Mouse (Mus musculus) liver, embryonic 13.5 days (tissue): Measurements from ENCODE around the gene Gm10772. TPM values are rescaled to one million over a fixed set of nuclear protein-coding genes. Genes with fewer than 3 reads are reported as not detected.
"Not testable (repeated sequence)": the region's sequence is repeated elsewhere in the genome, so short reads cannot be mapped to it uniquely, and the experiment has no call there.

Experiments
- ATAC-seq: fragments of 200-750 bp; cut with Nextera tagmentation; 2 replicates; pipeline ENCODE4 v1.8.0; 2017; ENCODE audit warnings: low read depth, mild to moderate bottlenecking, moderate number of reproducible peaks, moderate library complexity
- DNase-seq: peaks from one replicate; pipeline ENCODE4 v3.0.0; 2022
- H3K27ac ChIP-seq: fragments of 300-500 bp; sonication (generic); 2 replicates; pipeline ENCODE4 v1.5.1; 2015; ENCODE audit warnings: moderate library complexity, mild to moderate bottlenecking, inconsistent platforms
- H3K27me3 ChIP-seq: fragments of 300-500 bp; sonication (generic); 2 replicates; pipeline ENCODE4 v1.6.1; 2015; ENCODE audit warnings: mild to moderate bottlenecking, inconsistent platforms
- H3K36me3 ChIP-seq: fragments of 300-500 bp; sonication (generic); 2 replicates; pipeline ENCODE4 v1.6.1; 2015; ENCODE audit warnings: mild to moderate bottlenecking, inconsistent platforms
- H3K4me1 ChIP-seq: fragments of 300-500 bp; sonication (generic); replicated peaks from 2 replicates; pipeline ENCODE4 v1.6.1; 2015; ENCODE audit warnings: inconsistent platforms
- H3K4me2 ChIP-seq: fragments of 300-500 bp; sonication (generic); 2 replicates; pipeline ENCODE4 v1.6.1; 2015; ENCODE audit warnings: inconsistent platforms, mild to moderate bottlenecking, moderate library complexity
- H3K4me3 ChIP-seq: fragments of 300-500 bp; sonication (generic); replicated peaks from 2 replicates; pipeline ENCODE4 v1.5.1; 2015; ENCODE audit warnings: mild to moderate bottlenecking, inconsistent platforms
- H3K9ac ChIP-seq: fragments of 300-500 bp; sonication (generic); 2 replicates; pipeline ENCODE4 v1.6.1; 2015; ENCODE audit warnings: mild to moderate bottlenecking, inconsistent platforms
- H3K9me3 ChIP-seq: fragments of 300-500 bp; sonication (generic); replicated peaks from 2 replicates; pipeline ENCODE4 v1.6.1; 2016; ENCODE audit warnings: inconsistent platforms
- WGBS: fragments of 180-500 bp; shearing (Covaris S2); methylation state at CpG from one replicate; pipeline ENCODE4 v1.1.7; 2015; ENCODE audit not compliant: insufficient replicate concordance; 5-methylcytosine and 5-hydroxymethylcytosine counted together
- polyA plus RNA-seq: library from polyadenylated mRNA; unstranded; fragments of >200 nt; fragmentation: Nextera tagmentation; extraction: Ambion mirVana; gene quantifications from 2 replicates; pipeline ENCODE4 v1.2.1, GENCODE M21; 2015

Gm10772 gene
- not detected in 2 replicates for polyA plus RNA-seq

DNA sequence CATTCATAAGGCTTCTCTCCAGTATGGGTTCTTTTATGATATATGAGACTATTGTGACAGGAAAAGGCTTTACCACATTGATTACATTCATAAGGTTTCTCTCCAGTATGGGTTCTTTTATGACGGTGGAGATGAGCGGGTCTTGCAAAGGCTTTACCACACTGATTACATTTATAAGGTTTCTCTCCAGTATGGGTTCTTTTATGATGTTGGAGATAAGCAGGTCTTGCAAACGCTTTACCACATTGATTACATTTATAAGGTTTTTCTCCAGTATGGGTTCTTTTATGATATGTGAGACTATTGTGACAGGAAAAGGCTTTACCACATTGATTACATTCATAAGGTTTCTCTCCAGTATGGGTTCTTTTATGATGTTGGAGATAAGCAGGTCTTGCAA, at the start of gene Gm10772:
Gm10772 (minus strand) TSS at position 101 of the 400 bp plus-strand sequence.
- ATAC-seq, H3K27me3 ChIP-seq, H3K4me3 ChIP-seq, H3K4me1 ChIP-seq, H3K36me3 ChIP-seq, DNase-seq, H3K4me2 ChIP-seq, H3K9me3 ChIP-seq, H3K27ac ChIP-seq, H3K9ac ChIP-seq: not testable (repeated sequence)
- no CpG with 5 or more reads among the region's 3 CpGs for WGBS

DNA sequence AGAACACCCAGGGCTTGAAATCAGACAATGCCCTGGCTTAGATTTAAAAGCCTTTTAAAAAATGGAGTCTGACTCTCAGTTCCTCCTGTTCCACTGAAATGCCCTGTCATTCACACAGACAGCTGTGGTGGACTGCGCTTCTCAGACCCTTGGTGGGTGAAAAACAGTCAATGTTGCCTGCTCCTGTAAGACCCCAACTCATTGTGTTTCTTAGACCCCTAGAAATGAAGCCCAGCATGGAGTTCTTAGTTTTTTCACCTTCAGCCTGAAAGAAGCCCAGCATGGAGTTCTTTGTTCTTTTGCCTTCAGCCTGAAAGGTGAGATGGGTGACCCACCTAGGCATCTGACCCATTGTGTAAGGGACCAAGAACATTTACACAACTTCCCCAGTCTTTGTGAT, 36.5 kb upstream of the Gm10772 start:
- H3K27ac ChIP-seq, H3K36me3 ChIP-seq, H3K4me3 ChIP-seq, H3K9ac ChIP-seq, H3K9me3 ChIP-seq, H3K4me2 ChIP-seq, H3K27me3 ChIP-seq, ATAC-seq, H3K4me1 ChIP-seq, DNase-seq: not testable (repeated sequence)
- WGBS, result no CpG with 5 or more reads among the region's 1 CpGs

DNA sequence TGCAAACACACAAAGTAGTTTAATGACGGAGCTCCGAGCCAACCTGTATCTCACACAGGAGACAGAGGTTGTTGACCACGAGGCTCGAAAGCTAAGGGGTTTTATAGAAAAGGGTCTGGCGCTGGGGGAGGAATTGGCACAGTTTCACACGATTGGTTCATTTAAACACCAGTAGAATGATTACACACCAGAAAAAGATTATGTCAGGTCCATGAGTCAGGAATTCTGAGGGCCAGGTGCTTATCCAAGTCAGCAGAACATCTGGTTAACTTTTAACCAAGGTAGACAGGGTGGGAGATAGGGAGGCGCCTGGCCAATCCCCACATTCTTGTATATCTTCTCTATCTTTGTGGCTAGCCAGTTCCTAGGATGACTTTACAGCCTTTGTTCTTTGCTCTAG, 35.8 kb upstream of the Gm10772 start:
- H3K4me1 ChIP-seq, H3K27me3 ChIP-seq, H3K9ac ChIP-seq, H3K4me3 ChIP-seq, H3K36me3 ChIP-seq, H3K27ac ChIP-seq, ATAC-seq, H3K4me2 ChIP-seq, DNase-seq, H3K9me3 ChIP-seq: not testable (repeated sequence)
- 60% methylated on average over 4 of the region's 7 CpGs for WGBS

DNA sequence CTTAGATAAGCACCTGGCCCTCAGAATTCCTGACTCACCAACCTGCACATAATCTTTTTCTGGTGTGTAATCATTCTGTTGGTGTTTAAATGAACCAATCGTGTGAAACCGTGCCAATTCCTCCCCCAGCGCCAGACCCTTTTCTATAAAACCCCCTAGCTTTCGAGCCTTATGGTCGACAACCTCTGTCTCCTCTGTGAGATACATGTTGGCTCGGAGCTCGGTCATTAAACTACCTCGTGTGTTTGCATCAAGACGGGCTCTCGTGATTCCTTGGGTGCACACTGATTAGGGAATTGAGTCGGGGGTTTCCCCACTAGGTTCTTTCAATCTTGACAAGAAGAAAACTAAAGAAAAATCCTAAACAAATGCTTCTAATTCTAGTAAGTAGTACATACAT, 13.0 kb downstream of the Gm10772 start:
- DNase-seq (no peak), ATAC-seq (no peak)
- no peaks in the 10 kb centered on the region for H3K36me3 ChIP-seq
- no peak overlapping the region for H3K27ac ChIP-seq
- WGBS, result no CpG with 5 or more reads among the region's 11 CpGs
- no peaks in the 10 kb centered on the region for H3K27me3 ChIP-seq
- H3K9me3 ChIP-seq, result no peaks in the 10 kb centered on the region
- H3K4me3 ChIP-seq, result no peak overlapping the region
- no peak overlapping the region for H3K4me2 ChIP-seq
- no peaks in the 10 kb centered on the region for H3K4me1 ChIP-seq
- H3K9ac ChIP-seq, result no peak overlapping the region

DNA sequence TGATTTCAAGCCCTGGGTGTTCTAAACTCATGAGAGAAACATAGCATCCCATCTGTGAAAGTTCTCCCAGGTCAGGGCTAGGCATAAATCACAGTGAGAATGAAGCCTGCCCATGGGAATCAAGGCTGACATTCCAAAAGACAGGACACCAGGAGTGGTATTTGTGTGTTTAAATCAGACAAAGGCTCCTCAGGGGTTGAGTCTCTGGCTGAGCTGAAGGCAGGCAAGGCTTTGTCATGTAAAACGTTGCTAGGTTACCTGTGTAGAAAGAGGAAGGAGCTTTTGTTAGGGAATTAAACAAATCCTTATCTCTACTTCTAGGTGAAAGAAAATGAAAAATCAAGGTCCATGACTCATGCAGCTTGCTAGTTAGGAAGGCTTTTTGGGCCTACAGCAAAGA, 13.6 kb downstream of the Gm10772 start:
- H3K27me3 ChIP-seq, ATAC-seq, H3K9ac ChIP-seq, H3K4me2 ChIP-seq, H3K36me3 ChIP-seq, H3K4me1 ChIP-seq, H3K9me3 ChIP-seq, H3K4me3 ChIP-seq, DNase-seq, H3K27ac ChIP-seq: not testable (repeated sequence)
- no CpG with 5 or more reads among the region's 1 CpGs for WGBS

DNA sequence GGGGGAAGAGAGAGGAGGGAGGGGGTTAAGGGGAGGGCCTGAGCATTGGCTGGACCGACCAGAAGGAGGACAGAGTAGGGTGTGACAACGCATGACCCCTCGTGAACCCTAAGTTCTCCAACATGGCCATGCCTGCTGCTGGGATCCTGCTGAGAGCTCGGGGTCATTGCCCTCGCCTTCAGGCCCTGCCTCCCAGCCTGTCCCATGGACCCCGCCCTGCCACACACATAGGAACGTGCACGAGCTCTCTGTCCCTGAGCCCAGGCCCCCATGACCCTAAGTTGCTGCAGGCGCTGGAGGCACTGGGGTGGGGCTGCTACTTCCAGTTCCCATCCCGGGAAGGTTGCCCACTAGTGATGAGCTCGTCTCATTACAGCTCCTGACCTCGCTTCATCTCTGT, 48.2 kb downstream of the Gm10772 start:
- not testable (repeated sequence) for H3K9me3 ChIP-seq, H3K36me3 ChIP-seq, H3K4me1 ChIP-seq, H3K27me3 ChIP-seq, H3K9ac ChIP-seq, H3K27ac ChIP-seq, DNase-seq, H3K4me2 ChIP-seq, ATAC-seq, H3K4me3 ChIP-seq
- WGBS, result 66% methylated on average over 6 of the region's 12 CpGs

Other genes starting within 250 kb of the Gm10772 start
- gene Gm10324, start 108.0 kb downstream of the Gm10772 start, polyA plus RNA-seq, result not detected in 2 replicates
- not detected in 2 replicates for gene 2410141K09Rik, start 213.5 kb upstream of the Gm10772 start, polyA plus RNA-seq